ENCODE assay signal across 8 mouse cellular contexts in genomic region chr14:74764191-74764918, GRCm38 (mm10). TPM values are rescaled to one million over a fixed set of nuclear protein-coding genes. Genes with fewer than 3 reads are reported as not detected.
A peak's percentile ranks its signal among the peaks of the same experiment; 100 is the strongest.
DNase-seq lines count a peak whose midpoint lies in the region; ATAC-seq and TF ChIP-seq lines count a peak whose summit lies in the region.

No protein-coding gene starts in this region.

- peak; percentile 85 for TF ChIP-seq CTCF in cerebellum, adult 2 months (IDR thresholded peaks at IDR 0.05; ENCODE audit: borderline replicate concordance, insufficient read depth, low read depth, low read length)

- 59% methylated on average over 10 of the region's 10 CpGs for WGBS in kidney, embryonic 14.5 days
- 59% methylated on average over 10 of the region's 10 CpGs for WGBS in cerebellum, adult 2 months
- 54% methylated on average over 10 of the region's 10 CpGs for WGBS in hindbrain, embryonic 16.5 days
- 61% methylated on average over 10 of the region's 10 CpGs for WGBS in stomach, embryonic 14.5 days

- no peak overlapping the region for H3K9ac ChIP-seq in kidney, embryonic 14.5 days (ENCODE audit: low read depth, low read length)
- no peak overlapping the region for H3K9ac ChIP-seq in hindbrain, embryonic 16.5 days (ENCODE audit: low read depth, low read length)
- no peak overlapping the region for H3K9ac ChIP-seq in stomach, embryonic 14.5 days (replicated peaks; ENCODE audit: low read depth, low read length)

- ATAC-seq in kidney, embryonic 14.5 days (ENCODE audit: low FRiP score, low TSS enrichment): no peak
- 0 out of 2 replicates have a peak, but pooled peaks have one; percentile 34 for ATAC-seq in hindbrain, embryonic 16.5 days
- ATAC-seq in monocyte, adult 5-6 weeks (replicated peaks; ENCODE audit: insufficient number of reproducible peaks, low FRiP score, low TSS enrichment, poor library complexity, severe bottlenecking): peak; percentile 83
- ATAC-seq in stomach, embryonic 14.5 days (ENCODE audit: insufficient number of reproducible peaks, insufficient read depth, low FRiP score, low read depth): 0 out of 2 replicates have a peak, but pooled peaks have one; percentile 37

- H3K4me1 ChIP-seq in kidney, embryonic 14.5 days (ENCODE audit: control insufficient read depth, insufficient read depth, low read length): no peaks in the 10 kb centered on the region
- no peaks in the 10 kb centered on the region for H3K4me1 ChIP-seq in cerebellum, adult 2 months (ENCODE audit: control insufficient read depth, insufficient read depth, low read length)
- H3K4me1 ChIP-seq in hindbrain, embryonic 16.5 days (ENCODE audit: control insufficient read depth, insufficient read depth, low read depth, low read length): no peaks in the 10 kb centered on the region
- no peaks in the 10 kb centered on the region for H3K4me1 ChIP-seq in stomach, embryonic 14.5 days (ENCODE audit: control insufficient read depth, insufficient read depth, low read length)

- H3K9me3 ChIP-seq in kidney, embryonic 14.5 days (ENCODE audit: control insufficient read depth, low read length): no peaks in the 10 kb centered on the region
- no peaks in the 10 kb centered on the region for H3K9me3 ChIP-seq in hindbrain, embryonic 16.5 days (ENCODE audit: control insufficient read depth, low read length)
- H3K9me3 ChIP-seq in stomach, embryonic 14.5 days (ENCODE audit: control insufficient read depth, low read depth, low read length): no peaks in the 10 kb centered on the region

- no peak overlapping the region for H3K27ac ChIP-seq in kidney, embryonic 14.5 days (ENCODE audit: low read depth, low read length)
- no peak overlapping the region for H3K27ac ChIP-seq in cerebellum, adult 2 months (ENCODE audit: insufficient read depth, low read length)
- H3K27ac ChIP-seq in hindbrain, embryonic 16.5 days (ENCODE audit: low read depth, low read length): no peak overlapping the region
- H3K27ac ChIP-seq in stomach, embryonic 14.5 days (ENCODE audit: low read length): no peak overlapping the region

- no peaks in the 10 kb centered on the region for H3K27me3 ChIP-seq in kidney, embryonic 14.5 days (ENCODE audit: control insufficient read depth, insufficient read depth, low read length)
- H3K27me3 ChIP-seq in cerebellum, adult 2 months (ENCODE audit: control insufficient read depth, insufficient read depth, low read length): no peaks in the 10 kb centered on the region
- H3K27me3 ChIP-seq in hindbrain, embryonic 16.5 days (replicated peaks; ENCODE audit: control insufficient read depth, insufficient read depth, low read length): no peaks in the 10 kb centered on the region
- H3K27me3 ChIP-seq in stomach, embryonic 14.5 days (ENCODE audit: control insufficient read depth, insufficient read depth, low read length): no peaks in the 10 kb centered on the region

- peaks cover 9% of the 10 kb centered on the region for H3K36me3 ChIP-seq in kidney, embryonic 14.5 days (ENCODE audit: control insufficient read depth, insufficient read depth, low read length)
- H3K36me3 ChIP-seq in hindbrain, embryonic 16.5 days (ENCODE audit: control insufficient read depth, insufficient read depth, low read length): peaks cover 5% of the 10 kb centered on the region
- H3K36me3 ChIP-seq in stomach, embryonic 14.5 days (ENCODE audit: control insufficient read depth, insufficient read depth, low read length): peaks cover under 1% of the 10 kb centered on the region

- no peak overlapping the region for H3K4me2 ChIP-seq in kidney, embryonic 14.5 days (replicated peaks; ENCODE audit: low read depth, low read length)
- no peak overlapping the region for H3K4me2 ChIP-seq in hindbrain, embryonic 16.5 days (ENCODE audit: low read length)
- H3K4me2 ChIP-seq in stomach, embryonic 14.5 days (replicated peaks; ENCODE audit: low read depth, low read length): no peak overlapping the region

- TF ChIP-seq POLR2A in cerebellum, adult 2 months (IDR thresholded peaks at IDR 0.05; ENCODE audit: borderline replicate concordance, insufficient read depth, low read length): no peak

- H3K4me3 ChIP-seq in kidney, embryonic 14.5 days (ENCODE audit: low read length): no peak overlapping the region
- no peak overlapping the region for H3K4me3 ChIP-seq in cerebellum, adult 2 months (replicated peaks; ENCODE audit: insufficient read depth, low read depth, low read length)
- no peak overlapping the region for H3K4me3 ChIP-seq in hindbrain, embryonic 16.5 days (ENCODE audit: low read length)
- no peak overlapping the region for H3K4me3 ChIP-seq in stomach, embryonic 14.5 days (ENCODE audit: low read depth, low read length)

- peak; percentile 53 for DNase-seq in kidney, adult 11 months
- DNase-seq in cerebellum, adult 2 months: peak; percentile 61 to 76
- DNase-seq in frontal cortex, postnatal 36 days (ENCODE audit: low spot score in 2 of 2): peak; percentile 63 to 68
- peak; percentile 7 to 67 for DNase-seq in left cerebral cortex, adult 9 months (ENCODE audit: low spot score in 2 of 2)

RNA-seq across cellular contexts. Expression of gene Esd, which starts 32.3 kb away (rescaled TPM):
- polyA plus RNA-seq in kidney, embryonic 14.5 days (2014; fragmentation: Nextera tagmentation; extraction: Ambion mirVana): 433 and 467 TPM in 2 replicates
- 94.9 and 96.2 TPM in 2 replicates for polyA plus RNA-seq in cerebellum, adult 2 months (2012; rRNA removed)
- polyA plus RNA-seq in hindbrain, embryonic 16.5 days (2015; fragmentation: Nextera tagmentation; extraction: Ambion mirVana): 214 and 217 TPM in 2 replicates
- total RNA-seq in monocyte, adult 5-6 weeks (2017): 193 to 214 TPM (median 207 TPM) in 3 replicates
- polyA plus RNA-seq in stomach, embryonic 14.5 days (2014; fragmentation: Nextera tagmentation; extraction: Ambion mirVana): 377 and 379 TPM in 2 replicates
